Mouse (Mus musculus) left cerebral cortex, adult 2 months (tissue): Measurements from ENCODE around the gene Fmnl3. TPM values are rescaled to one million over a fixed set of nuclear protein-coding genes. Genes with fewer than 3 reads are reported as not detected.

ENCODE experiments used
- DNase-seq, 2 experiments: peaks; one replicate each; pipeline ENCODE4 v3.0.0; 2021 to 2022; ENCODE audit warnings: low spot score in 2 of 2, mixed read lengths in 1 of 2; ENCODE audit errors: extremely low spot score in 1 of 2
- H3K27ac ChIP-seq: fragments of 200-600 bp; 2 replicates; pipeline ENCODE4 v1.8.1; 2022
- H3K4me3 ChIP-seq: fragments of 200-600 bp; 2 replicates; pipeline ENCODE4 v1.8.1; 2022
- CTCF ChIP-seq: fragments of 200-600 bp; IDR thresholded peaks from 2 replicates; pipeline ENCODE4 v1.8.1; 2022; ENCODE audit warnings: antibody characterized with exemption, mild to moderate bottlenecking, moderate library complexity
- intact Hi-C: fragments of 180-260 bp; cut with DNase I; formaldehyde crosslinking; loops from one replicate; pipeline ENCODE4 v1.15.1; 2025
- total RNA-seq, 2 experiments: library from RNA; stranded (reverse); gene quantifications; 2 replicates each; pipeline ENCODE4 v1.2.3; 2021

Gene Fmnl3
- total RNA-seq, 2 experiments from 2014 or later, result 10.0 to 11.4 TPM

DNA sequence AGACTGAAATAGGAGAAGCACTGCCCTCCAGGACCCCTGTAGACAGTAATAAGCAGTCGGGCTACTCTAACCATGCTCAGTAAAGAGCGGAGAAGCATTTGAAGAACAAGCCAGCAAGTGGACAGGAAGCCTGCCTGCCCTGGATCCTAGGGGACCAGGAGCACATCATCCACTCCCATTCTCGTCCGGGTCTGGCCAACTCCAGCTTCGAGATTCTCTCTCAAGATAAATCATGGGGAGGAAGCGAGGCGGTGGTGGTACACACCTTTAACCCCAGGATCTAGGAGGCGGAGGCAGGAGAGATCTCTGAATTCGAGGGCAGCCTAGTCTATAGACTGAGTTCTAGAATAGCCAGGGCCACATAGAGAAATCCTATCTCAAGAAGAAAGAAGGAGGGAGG, 46.1 kb downstream of the Fmnl3 start:
- no peak for DNase-seq
- no peak for TF ChIP-seq CTCF
- intact Hi-C loops, result no loop called here
- no peak overlapping the region for H3K4me3 ChIP-seq
- H3K27ac ChIP-seq, result no peak overlapping the region

DNA sequence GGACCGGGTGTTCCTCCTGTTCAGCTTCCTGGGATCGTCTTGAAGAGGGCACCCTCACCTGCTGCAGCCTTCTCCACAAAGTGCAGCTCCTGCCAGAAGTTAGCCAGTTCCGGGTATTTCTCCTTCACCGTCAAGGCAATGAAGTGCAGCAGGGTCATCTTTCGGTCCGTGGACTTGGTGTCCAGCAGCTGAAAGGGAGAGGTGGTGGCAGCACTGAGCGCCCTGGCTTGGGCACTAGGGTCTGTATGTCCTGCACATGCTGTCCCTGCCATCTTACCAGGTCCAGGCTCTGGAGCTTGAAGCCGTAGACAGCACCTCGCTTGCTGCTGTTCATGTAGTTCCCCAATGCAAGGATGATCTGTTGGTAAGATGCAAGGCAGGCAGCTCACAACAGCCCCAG, 49.3 kb downstream of the Fmnl3 start:
- Histone ChIP-seq H3K27ac (no peak overlapping the region), H3K4me3 (no peak overlapping the region)
- intact Hi-C loops, result no loop called here
- no peak; the same call in 1 of the 2 replicates for TF ChIP-seq CTCF
- no peak for DNase-seq

DNA sequence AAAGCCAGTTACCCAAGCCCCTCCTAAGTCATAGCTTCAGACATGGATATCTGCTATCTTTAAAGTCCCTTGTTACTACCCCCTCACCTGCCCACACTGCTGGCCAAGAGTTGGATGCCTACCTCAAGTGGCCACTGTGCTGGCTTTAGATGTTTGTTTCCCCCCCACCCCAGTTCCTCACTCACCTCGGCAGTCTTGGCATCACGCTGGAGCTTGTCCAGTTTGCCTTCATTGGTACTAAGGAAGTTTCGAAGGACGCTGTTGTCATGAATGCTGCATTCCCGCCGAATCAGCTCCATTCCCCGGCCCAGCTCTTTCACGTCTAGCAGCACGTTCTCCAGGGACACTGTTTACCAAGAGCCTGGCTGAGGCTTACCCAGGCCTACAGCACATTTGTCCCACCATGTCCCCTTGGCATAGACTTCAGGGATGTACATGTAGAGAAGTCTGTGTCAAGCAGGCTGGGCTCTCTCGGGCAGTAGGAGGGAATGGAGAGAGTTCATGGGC, 50.1 kb downstream of the Fmnl3 start:
- Histone ChIP-seq H3K27ac (peak overlapping the region; percentile 61), H3K4me3 (no peak overlapping the region)
- DNase-seq, result no peak
- no peak for TF ChIP-seq CTCF
- intact Hi-C loops, result no loop called here

GRCm38 (mm10) chr15:99319411-99319871, 50.8 kb downstream of the Fmnl3 start:
- peak overlapping the region; percentile 61 for H3K27ac ChIP-seq
- H3K4me3 ChIP-seq, result no peak overlapping the region
- no peak for TF ChIP-seq CTCF
- DNase-seq, result no peak
- intact Hi-C loops, result loop anchor here (5.0 kb wide), 1 partner anchor 153 kb away; the partner anchor contains the start of gene Bcdin3d

GRCm38 (mm10) chr15:99318861-99319410, 51.3 kb downstream of the Fmnl3 start:
- TF ChIP-seq CTCF, result no peak
- Histone ChIP-seq H3K4me3 (no peak overlapping the region), H3K27ac (peak overlapping the region; percentile 61)
- intact Hi-C loops, result loop anchor here (5.0 kb wide), 1 partner anchor 153 kb away; the partner anchor contains the start of gene Bcdin3d
- DNase-seq, result no peak

DNA sequence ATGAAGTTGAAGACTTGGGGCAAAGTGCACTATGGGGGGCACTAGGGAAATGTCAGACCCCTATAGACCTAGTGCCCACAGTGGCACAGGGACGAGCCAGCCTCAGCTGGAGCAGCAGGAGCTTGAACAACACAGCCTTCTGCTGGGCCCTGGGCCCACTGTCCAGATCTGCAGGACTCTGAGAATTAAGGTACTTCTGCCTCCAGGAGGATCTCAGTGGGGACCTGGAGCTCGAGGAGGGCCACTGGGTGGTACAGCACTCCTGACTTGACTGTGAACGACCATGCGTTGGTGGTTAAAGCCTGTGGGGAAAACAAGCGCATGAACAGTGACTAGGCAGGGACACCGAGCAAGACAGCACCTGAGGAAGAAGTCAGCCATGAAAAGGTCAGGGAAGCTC, 52.2 kb downstream of the Fmnl3 start:
- intact Hi-C loops, result loop anchor here (5.0 kb wide), 1 partner anchor 154 kb away; the partner anchor contains the start of gene Bcdin3d
- DNase-seq, result no peak
- Histone ChIP-seq H3K4me3 (no peak overlapping the region), H3K27ac (peak overlapping the region; percentile 73)
- no peak for TF ChIP-seq CTCF

- no peak for DNase-seq
- peak overlapping the region; percentile 73 for H3K27ac ChIP-seq
- intact Hi-C loops, result loop anchor here (1.0 to 5.0 kb wide), 3 partner anchors 53 to 155 kb away; partner anchors contain the start of genes Bcdin3d and Fmnl3
- no peak overlapping the region for H3K4me3 ChIP-seq
- no peak for TF ChIP-seq CTCF
These were observed 53.0 kb downstream of the Fmnl3 start for GRCm38 (mm10) chr15:99317267-99317651.

- peak; percentile 92 for TF ChIP-seq CTCF
- H3K27ac ChIP-seq, result peak overlapping the region; percentile 73
- peak; percentile 74 to 75 for DNase-seq
- intact Hi-C loops, result loop anchor here (1.0 to 5.0 kb wide), 3 partner anchors 54 to 156 kb away; partner anchors contain the start of genes Bcdin3d and Fmnl3
- no peak overlapping the region for H3K4me3 ChIP-seq
These were observed 53.7 kb downstream of the Fmnl3 start for GRCm38 (mm10) chr15:99316314-99317266.

DNA sequence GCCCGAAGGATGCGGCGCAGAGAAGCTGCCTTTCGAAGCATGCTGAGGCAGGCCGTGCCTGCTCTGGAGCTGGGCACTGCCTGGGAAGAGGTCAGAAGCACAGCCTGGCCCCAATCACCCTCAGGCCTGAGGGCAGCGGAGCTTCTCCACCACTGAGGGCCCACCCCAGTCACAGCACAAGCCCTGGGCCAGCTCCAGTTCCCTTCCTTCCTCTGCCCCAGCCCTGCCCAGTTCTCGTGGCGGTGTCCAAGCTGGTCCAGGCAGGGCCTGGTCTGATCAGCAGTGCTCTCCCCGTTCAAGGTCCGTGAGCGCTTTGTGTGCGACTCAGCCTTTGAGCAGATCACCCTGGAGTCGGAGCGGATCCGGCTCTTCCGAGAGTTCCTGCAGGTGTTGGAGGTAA, 55.4 kb downstream of the Fmnl3 start:
- no peak overlapping the region for H3K27ac ChIP-seq
- H3K4me3 ChIP-seq, result no peak overlapping the region
- intact Hi-C loops, result loop anchor here (5.0 kb wide), 1 partner anchor 157 kb away; the partner anchor contains the start of gene Bcdin3d
- no peak for TF ChIP-seq CTCF
- DNase-seq, result no peak

DNA sequence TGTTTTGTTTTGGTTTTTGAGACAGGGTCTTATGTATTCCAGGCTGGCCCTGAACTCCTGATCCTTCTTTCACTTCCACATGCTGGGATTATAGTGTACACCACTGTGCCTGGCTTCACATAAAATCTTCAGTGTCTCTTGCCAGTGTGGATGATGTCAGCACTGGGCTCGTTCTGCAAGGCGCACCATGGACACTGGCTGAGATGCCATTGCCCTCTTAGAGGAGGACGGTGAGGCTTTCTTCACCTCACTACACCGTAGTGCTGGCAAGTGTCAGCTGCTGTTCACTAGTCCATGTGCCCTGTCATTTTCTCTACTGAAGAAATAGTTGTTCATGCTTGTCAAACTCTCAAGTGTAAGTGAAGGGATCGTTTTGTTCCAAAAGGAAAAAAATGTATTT, 59.7 kb downstream of the Fmnl3 start:
- no peak overlapping the region for H3K4me3 ChIP-seq
- TF ChIP-seq CTCF, result no peak
- no peak for DNase-seq
- H3K27ac ChIP-seq, result no peak overlapping the region
- intact Hi-C loops, result no loop called here

DNA sequence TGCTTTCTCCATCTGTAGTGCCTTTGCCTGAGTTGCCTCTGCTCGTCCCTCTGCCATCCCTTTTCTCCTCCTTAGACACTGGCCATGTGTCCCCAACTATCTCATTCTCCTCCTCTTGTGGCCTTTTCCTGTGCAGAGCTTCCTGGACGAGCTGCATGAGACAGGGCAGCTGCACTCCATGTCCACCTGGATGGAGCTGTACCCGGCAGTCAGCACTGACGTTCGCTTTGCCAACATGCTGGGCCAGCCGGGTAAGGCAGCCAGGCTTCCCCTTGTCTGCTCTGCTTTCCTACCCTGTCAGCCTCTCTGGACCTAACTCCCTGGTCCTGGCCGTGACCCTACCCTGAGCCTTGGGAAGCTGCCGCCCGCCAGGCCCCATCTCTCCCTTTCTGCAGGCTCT, 60.7 kb downstream of the Fmnl3 start:
- intact Hi-C loops, result no loop called here
- no peak for TF ChIP-seq CTCF

GRCm38 (mm10) chr15:99307476-99307875, 62.8 kb downstream of the Fmnl3 start:
- TF ChIP-seq CTCF, result no peak
- DNase-seq, result no peak
- intact Hi-C loops, result no loop called here
- Histone ChIP-seq H3K27ac (no peak overlapping the region), H3K4me3 (no peak overlapping the region)

More for the DNA sequence above, 60.7 kb downstream of the Fmnl3 start:
- H3K4me3 ChIP-seq, result no peak overlapping the region
- H3K27ac ChIP-seq, result no peak overlapping the region
- DNase-seq, result no peak
